Mouse (Mus musculus) bone marrow, adult 2 months (tissue): ENCODE measurements at regions not wholly inside any gene's neighbourhood (a gene's known extent, or its start where the extent isn't known, plus 50 kb on each side); places are given as distances from the start of the nearest gene placed in this dataset.

Experiments
- CTCF ChIP-seq: fragments of 200-500 bp; IDR thresholded peaks from 2 replicates; pipeline ENCODE4 v1.5.1; 2011; ENCODE audit warnings: low read length, control low read depth; ENCODE audit not compliant: control insufficient read depth, insufficient read depth
- POLR2A ChIP-seq: fragments of 200-500 bp; IDR thresholded peaks from 2 replicates; pipeline ENCODE4 v1.6.1; 2011; ENCODE audit warnings: low read depth, mild to moderate bottlenecking, control low read depth, low read length, borderline replicate concordance; ENCODE audit not compliant: control insufficient read depth

DNA sequence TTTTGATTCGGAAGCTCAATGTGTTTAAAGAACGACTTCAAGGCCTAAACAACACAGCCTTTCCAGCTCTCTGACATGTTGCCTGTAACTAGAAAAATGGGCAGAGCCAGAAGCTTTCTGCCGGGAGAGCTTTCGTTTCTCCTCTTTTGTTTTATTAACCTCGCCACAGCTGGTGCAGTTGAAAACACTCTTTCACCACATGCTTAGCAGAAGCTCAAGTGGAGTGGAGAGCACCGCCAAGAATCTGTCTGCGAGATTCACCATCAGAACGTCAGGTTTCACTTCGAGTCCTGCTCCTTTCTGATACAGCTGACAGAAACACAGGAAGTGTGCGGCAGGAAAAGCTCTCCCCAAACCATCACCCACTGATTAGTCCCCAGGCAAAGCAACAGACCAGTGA is 100.1 kb downstream of the Rps12 start:
- TF ChIP-seq CTCF (no peak), POLR2A (no peak)
